Mouse (Mus musculus) spleen, adult 12 weeks (tissue): ENCODE data around the gene Tln1.
"Not testable (repeated sequence)": the region's sequence is repeated elsewhere in the genome, so short reads cannot be mapped to it uniquely, and the experiment has no call there.

Source experiments
- DNase-seq: peaks from one replicate; pipeline ENCODE4 v3.0.0; 2022; ENCODE audit warnings: low spot score

Gene Tln1

DNA sequence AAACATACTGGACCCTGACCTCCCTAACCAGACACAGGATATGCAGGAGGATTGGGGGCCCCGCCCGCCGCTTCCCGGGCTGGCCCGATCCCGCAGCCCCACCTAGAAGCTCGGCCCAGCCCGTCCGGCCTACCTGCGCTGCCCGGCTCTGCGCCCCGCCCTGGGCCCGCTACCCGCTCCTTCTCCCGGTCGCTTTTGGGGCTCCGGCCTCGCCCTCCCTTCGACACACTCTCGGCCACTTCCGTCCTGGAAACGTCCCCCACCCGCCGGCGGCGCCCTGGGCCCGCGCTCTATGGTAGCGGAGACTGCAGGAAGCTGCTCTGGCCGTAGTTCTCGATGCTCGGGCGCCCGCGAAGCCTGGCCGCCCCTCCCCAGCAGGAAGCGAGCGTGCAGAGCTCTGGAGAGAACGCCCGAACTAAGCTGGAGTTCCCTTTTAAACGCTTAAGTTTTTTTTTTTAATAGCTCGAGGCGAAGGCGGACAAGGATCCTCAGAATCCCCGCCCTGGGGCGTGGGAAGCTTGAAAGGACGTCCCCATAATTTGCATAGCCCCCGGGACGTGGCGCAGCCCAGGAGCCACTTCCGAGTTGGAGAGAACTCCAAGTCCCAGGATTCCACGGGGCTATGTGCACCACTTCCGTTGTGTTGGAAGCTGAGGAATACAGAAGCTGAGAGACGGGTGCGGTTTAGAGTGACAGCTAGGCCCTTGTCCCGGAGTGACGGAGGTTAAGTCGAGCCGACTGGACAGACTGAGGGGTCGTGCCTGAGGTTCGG, at the start of gene Tln1, which contains the start of gene Creb3:
Gene Tln1, minus strand, starts transcription at position 695 of the 772 bp plus-strand sequence.
Gene Creb3, plus strand, starts transcription at position 336 of the 772 bp plus-strand sequence.
- DNase-seq: peak; percentile 90

- DNase-seq: peak; percentile 44
These were observed 42.5 kb upstream of the Tln1 start for GRCm38 (mm10) chr4:43604751-43605685.

DNA sequence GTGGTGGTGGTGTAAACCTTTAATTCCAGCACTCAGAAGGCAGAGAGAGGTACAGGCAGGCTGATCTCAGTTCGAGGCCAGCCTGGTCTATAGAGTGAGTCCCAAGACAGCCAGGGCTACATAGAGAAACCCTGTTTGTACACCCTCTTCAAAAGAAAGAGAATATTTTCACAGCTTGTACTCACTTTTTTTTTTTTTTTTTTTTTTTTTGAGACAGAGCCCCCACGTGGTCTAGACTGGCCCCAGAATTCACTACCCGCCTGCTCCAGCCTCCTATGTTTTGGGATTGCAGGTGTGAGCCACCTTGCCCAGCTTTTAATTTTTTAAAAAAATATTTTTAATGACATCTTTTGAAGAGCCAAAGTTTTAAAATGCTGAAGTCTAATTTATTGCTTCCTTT, 41.6 kb upstream of the Tln1 start:
- no peak for DNase-seq

GRCm38 (mm10) chr4:43600195-43600934, 37.9 kb upstream of the Tln1 start:
- DNase-seq: no peak

DNA sequence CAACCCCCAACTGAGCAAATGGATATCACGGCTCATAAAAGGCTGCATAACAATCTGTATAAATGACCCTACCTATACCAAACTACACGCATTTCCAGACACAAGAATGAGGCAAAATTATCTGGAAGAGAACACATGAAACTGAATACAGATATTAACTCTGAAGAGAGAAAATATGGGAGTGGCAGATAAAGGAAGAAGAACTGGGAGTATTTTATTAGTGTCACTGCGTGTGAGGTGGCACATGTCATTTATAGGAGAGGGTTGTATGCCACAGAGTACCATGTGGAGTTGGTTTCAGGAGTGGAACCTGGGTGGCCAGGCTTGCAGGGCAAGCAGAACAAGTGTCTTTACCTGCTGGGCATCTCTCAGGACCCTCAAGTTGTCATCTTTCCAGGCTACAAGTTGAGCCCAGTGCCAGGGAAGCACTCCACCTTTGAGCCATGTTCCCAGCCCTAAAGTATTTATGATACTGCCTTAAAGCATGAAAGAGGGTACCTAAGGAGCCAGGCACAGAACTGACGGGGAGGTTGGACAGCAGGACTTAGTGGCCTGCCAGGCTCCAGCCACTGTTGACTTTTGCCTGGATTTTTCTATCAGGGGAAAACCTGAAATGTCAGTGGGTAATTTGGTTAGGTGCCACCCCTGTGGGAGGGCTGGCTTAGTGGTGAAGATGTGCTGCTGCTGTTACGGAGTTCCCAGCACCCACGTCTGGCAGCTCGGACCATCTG, 36.3 kb upstream of the Tln1 start:
- no peak for DNase-seq

GRCm38 (mm10) chr4:43598200-43598599, 35.7 kb upstream of the Tln1 start:
- peak; percentile 27 for DNase-seq

- not testable (repeated sequence) for DNase-seq
These were observed 34.1 kb upstream of the Tln1 start for GRCm38 (mm10) chr4:43596597-43596996.

GRCm38 (mm10) chr4:43593453-43593852, 31.0 kb upstream of the Tln1 start:
- no peak for DNase-seq

DNA sequence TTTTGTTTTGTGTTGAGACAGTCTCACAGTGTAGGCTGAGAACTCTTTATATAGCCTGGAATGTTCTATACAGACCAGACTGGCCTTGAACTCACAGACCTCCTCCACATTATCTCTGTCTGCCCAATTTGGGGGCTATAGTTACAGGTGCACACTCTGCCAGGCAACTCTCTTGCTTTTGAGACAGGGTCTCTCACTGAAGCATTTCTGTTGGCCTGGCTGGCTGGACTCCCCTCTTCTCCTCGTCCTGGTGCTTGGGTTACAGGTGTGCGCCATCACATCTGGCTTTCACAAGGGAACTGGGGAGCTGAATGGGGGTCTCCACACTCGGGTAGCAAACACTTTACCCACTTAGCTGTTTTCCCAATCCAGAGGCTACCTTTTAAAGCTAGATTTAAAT, 29.5 kb upstream of the Tln1 start:
- no peak for DNase-seq

DNA sequence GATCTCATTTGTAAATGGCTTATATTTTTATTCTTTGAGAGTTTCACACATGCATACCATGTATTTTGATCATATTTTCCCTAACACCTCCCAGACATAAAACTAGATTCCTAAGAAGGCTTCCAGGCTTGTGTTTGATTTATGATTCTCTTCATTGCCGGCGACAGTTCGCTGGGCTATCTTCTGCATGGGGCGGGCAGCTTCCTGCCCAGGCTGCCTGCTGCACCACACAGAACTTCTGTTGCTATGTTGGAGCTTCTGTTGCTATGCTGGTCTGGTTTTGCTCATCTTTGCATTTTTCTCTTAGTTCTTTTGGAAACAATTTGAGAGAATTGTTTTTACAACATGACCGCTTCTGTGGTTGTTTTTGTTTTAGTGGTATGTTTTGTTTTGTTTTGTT, 29.1 kb upstream of the Tln1 start:
- DNase-seq: no peak

DNA sequence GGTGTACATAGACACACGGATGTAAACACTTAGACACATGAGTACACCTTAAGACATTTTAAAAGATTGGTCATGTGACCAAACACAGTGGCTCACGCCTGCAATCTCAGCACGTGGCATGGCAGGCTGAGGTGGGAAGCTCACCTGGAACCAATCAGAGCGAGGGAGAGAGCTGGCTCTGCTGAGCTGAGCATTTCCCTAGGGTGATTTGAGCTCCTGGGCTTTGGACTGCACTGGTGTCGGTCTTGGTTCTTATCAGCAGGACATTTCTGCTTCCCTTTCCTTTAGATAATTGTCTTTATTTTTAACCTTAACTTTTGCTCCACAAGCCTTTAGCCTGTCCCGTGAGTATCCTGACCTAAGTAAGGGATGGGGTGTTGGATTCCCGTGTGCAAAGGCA, 25.2 kb upstream of the Tln1 start:
- DNase-seq: no peak

- no peak for DNase-seq
These were observed 23.9 kb upstream of the Tln1 start for GRCm38 (mm10) chr4:43586411-43586810.

DNA sequence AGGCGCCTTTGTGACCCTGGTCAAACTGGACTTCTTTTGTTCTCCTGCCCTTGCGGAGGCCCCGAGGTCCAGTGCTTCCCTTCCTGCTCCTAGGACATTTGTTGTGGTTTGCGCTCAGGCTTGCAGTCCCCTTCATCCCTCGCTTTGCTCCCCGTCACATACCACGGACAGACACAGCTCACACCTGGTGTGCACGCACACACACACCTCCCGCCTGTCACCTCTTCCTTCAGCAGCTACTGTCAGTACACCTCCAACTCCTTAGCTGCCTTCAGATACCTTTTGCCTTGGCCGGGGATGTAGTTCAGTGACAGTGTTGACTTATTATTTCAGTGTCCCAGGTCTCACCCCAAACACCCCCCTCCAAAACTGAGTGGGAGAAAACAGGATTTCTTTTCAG, 23.2 kb upstream of the Tln1 start:
- DNase-seq: no peak

DNA sequence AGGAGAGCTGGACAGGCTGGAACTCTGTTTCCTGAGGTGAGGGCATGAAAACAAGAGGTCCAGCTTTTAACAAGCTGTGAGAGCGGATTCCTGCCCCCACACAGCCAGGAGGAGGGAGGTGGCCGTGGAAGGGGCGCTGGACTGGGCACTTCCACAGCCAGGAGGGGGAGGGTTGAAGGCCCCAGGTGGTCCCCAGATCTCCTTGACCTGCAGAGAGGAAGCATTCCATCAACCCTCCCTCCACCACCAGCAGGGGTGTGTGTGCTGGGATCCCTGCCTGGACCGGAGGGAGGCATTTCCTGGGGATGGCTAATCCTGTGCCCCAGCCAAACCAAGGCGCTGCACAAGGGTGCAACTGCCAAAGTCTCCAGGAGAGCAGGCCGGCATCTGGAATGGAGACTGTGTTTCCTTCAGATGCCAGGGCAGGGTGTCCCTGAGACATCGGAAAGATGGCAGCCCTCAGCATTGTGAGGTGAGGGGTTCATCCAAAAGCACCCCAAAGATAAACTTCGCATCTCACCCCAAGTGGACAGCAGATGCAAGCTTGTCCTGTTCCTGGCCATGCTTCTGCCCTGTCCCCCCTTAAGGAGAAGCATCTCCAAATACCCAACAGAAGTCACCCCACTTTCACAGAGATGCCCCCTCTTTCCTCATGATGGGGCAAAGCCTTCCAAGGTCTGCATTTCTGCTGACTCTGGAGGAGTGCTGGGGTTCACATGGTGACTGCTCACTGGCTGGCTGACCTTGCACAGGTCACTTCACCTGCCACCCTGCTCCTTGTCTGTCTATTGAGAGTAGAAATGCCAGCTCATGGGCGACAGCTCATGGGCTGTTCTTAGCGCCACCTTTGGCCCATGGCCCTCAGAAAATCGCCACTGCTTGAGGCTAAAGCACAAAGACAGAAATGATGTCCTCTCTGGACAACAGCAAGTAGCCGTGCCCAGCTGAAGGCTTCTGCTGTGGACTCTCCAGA, 22.2 kb upstream of the Tln1 start, which contains the start of gene Msmp:
Gene Msmp, minus strand, starts transcription at position 51 of the 973 bp plus-strand sequence.
- no peak for DNase-seq

DNA sequence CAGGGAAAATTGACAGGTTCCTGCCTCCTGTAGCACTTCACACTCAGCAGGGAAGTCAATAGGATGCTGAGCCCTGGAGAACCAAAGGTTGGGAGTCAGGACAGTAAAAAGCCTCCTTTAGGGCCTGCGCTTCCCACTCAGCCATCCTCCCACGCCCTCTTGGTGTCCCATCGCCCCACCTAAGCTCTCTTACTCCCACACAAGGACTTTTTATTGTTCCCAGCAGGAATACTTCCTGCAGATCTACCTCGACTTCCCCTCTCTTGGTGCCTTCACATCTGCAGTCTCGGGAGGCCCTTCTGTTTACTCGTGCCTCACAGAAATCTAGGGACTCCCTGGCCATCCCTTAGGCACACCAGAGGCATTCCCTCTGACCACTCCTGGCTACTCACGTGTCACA, 20.9 kb upstream of the Tln1 start:
- no peak for DNase-seq

DNA sequence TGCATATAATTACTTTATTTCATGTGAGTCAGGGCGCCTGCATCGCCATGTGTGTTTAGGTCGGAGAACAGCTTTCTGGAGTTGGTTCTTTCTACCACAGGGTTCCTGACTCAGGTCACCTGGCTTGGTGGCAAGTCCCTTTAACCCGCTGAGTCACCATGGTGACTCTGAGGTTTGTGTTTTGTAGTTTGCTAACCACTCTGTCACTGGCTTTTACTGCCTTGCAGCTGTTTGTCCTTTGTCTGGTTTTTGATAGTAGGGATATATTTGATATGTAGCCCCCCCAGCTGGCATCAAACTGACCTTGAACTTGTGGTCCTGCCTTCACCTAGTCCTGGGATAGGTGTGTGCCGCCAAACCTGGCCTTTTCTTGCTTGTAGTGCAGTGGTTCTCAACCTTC, 19.8 kb upstream of the Tln1 start:
- DNase-seq: no peak

- no peak for DNase-seq
These were observed 18.9 kb upstream of the Tln1 start for GRCm38 (mm10) chr4:43581381-43581780.

DNA sequence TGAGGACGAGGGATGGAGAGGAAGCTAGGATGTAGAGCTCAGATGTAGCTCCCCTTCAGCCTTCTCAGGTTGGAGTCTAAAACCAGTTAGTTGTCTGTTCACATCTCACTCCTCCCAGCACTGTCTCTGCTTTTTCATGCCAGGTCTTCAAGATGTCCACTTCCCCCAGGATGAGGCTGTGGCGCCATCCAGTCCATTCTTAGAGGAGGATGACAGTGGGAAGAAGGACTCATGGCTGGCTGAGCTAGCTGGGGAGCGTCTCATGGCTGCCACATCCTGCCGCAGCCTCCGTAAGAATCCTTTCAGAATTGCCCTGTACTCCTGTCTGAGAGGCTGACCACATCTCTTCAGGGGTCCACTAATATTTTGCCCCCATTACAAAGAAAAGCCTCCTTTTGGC, 18.2 kb upstream of the Tln1 start:
- no peak for DNase-seq

DNA sequence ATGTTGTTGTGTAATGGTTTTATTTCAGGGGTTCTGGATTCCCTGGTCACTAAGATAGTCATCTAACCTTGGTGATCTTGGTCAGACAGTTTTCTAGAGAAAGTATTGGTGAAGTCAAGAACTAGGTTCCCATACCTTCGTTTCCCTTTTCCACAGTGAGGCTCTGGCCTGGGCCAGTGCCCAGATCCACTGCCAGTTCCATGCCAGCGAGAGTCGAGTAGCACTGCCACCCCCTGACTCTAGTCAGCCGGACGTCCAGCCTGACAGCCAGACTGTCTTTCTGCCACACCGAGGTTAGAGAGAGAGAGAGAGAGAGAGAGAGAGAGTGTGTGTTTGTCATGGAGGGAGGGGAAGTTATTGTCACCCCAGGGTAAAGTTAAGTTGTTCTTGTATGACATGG, 17.2 kb upstream of the Tln1 start:
- no peak for DNase-seq

DNA sequence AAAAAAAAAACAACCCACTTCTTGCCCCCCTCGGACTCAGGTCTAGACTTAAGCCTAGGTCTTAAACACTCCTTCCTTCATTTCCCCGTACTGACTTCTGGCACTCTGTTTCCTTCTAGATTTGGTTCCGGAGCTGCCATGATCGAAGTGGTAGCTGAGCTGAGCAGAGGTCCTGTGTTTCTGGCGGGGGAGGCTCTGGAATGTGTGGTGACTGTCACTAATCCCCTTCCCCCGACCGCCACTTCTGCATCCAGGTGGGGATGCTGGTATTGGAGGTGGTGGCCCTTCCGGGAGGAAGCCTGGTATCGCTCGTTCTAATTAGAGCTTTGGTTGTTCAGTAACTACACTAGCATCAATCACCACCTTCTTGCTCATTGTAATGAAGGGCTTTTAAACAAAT, 16.8 kb upstream of the Tln1 start:
- DNase-seq: no peak
